Comparison of ENCODE assay signal across 23 mouse cellular contexts in the genomic region with DNA sequence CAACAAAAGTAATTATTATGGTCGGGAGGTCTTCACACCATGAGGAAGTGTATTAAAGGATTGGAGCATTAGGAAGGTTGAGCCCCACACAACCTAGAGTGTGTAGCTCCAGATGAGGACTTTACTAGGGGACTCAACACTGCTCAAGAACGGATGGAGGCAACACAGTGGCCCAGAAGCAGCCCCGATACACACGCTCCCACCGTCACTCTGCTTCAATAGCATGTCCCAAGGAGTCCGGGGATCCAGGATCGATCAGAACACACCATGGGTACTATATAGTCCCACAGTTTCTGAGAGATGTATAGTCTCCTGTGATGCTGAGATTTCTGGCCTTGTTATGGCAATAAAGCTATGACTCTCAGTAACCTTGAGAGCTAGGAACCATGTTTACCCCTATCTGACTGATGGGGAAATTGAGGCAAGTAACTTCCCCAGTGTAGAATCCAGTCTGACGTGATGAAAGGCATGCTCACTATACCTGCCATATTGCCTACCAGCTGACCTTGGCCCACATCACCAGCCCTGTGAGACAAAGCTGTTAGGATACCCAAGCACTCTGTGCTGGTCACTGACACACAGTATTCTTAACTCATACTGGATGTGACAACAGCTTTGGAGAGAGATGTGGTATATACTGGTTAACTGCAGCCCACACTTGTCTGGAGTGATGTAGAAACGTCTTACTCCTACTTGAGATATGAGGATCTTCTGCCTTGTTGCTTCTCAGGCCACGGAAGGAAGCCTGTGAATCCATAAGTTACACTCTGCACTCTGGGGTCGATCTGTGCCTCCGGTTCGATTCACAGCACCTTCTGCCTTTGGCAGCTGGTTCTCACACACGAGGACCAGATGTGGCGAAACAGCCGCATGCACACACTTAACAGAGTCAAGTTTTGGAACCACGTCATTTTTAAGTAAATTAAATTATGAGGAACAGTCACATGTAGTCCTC. TPM values are rescaled to one million over a fixed set of nuclear protein-coding genes. Genes with fewer than 3 reads are reported as not detected.
DNase-seq lines count a peak whose midpoint lies in the region; ATAC-seq lines count a peak whose summit lies in the region.
"Had no signal": no experiment of that assay in that cellular context is flagged by ENCODE, and none has a peak within 500 bp of the region (broad histone marks: within the 10 kb centered on the region; RNA-seq: fewer than 3 reads in every experiment).

No protein-coding gene starts in this region.

- H3K4me3 ChIP-seq in forebrain, embryonic 11.5 days (ENCODE audit: low read depth, low read length), result no peak overlapping the region
- H3K4me3 ChIP-seq in forebrain, embryonic 10.5 days, result no peak overlapping the region
- H3K4me3 ChIP-seq in kidney, embryonic 16.5 days (ENCODE audit: low read length), result no peak overlapping the region
- H3K4me3 ChIP-seq in neural tube, embryonic 15.5 days (replicated peaks), result no peak overlapping the region
- H3K4me3 ChIP-seq: erythroblast, embryonic 14.5 days; hindbrain, embryonic 10.5 days had no signal

- H3K9me3 ChIP-seq in forebrain, embryonic 11.5 days (ENCODE audit: control insufficient read depth, low read length), result no peaks in the 10 kb centered on the region
- H3K9me3 ChIP-seq in forebrain, embryonic 10.5 days, result no peaks in the 10 kb centered on the region
- H3K9me3 ChIP-seq in kidney, embryonic 16.5 days (ENCODE audit: low read length), result no peaks in the 10 kb centered on the region
- no peaks in the 10 kb centered on the region for H3K9me3 ChIP-seq in neural tube, embryonic 15.5 days (replicated peaks)
- H3K9me3 ChIP-seq: hindbrain, embryonic 10.5 days had no signal

- no peaks in the 10 kb centered on the region for H3K4me1 ChIP-seq in forebrain, embryonic 11.5 days (replicated peaks; ENCODE audit: control insufficient read depth, insufficient read depth, low read length)
- peaks cover 9% of the 10 kb centered on the region for H3K4me1 ChIP-seq in forebrain, embryonic 10.5 days
- peaks cover 16% of the 10 kb centered on the region for H3K4me1 ChIP-seq in kidney, embryonic 16.5 days (ENCODE audit: insufficient read depth, low read length)
- peaks cover 10% of the 10 kb centered on the region for H3K4me1 ChIP-seq in neural tube, embryonic 15.5 days

- H3K27ac ChIP-seq in forebrain, embryonic 11.5 days (ENCODE audit: low read depth, low read length), result no peak overlapping the region
- no peak overlapping the region for H3K27ac ChIP-seq in forebrain, embryonic 10.5 days
- peak overlapping the region; percentile 74; the same call in 1 of the 2 replicates for H3K27ac ChIP-seq in kidney, embryonic 16.5 days (ENCODE audit: low read length)
- no peak overlapping the region for H3K27ac ChIP-seq in neural tube, embryonic 15.5 days (replicated peaks)
- H3K27ac ChIP-seq: hindbrain, embryonic 10.5 days had no signal

- no peak overlapping the region for H3K9ac ChIP-seq in forebrain, embryonic 11.5 days (ENCODE audit: low read length)
- no peak overlapping the region for H3K9ac ChIP-seq in kidney, embryonic 16.5 days (replicated peaks; ENCODE audit: low read length)
- H3K9ac ChIP-seq in neural tube, embryonic 15.5 days (replicated peaks), result no peak overlapping the region
- H3K9ac ChIP-seq: forebrain, postnatal 0 days; liver, embryonic 14.5 days had no signal

- ATAC-seq in forebrain, embryonic 11.5 days (replicated peaks; ENCODE audit: low FRiP score), result no peak
- ATAC-seq in kidney, embryonic 16.5 days (ENCODE audit: low FRiP score, low TSS enrichment), result no peak
- ATAC-seq in neural tube, embryonic 15.5 days (ENCODE audit: low FRiP score), result no peak
- ATAC-seq: forebrain, postnatal 0 days had no signal

- H3K36me3 ChIP-seq in forebrain, embryonic 11.5 days (ENCODE audit: control insufficient read depth, insufficient read depth, low read length), result no peaks in the 10 kb centered on the region
- H3K36me3 ChIP-seq in forebrain, embryonic 10.5 days (replicated peaks), result no peaks in the 10 kb centered on the region
- no peaks in the 10 kb centered on the region for H3K36me3 ChIP-seq in kidney, embryonic 16.5 days (ENCODE audit: insufficient read depth, low read length)
- H3K36me3 ChIP-seq in neural tube, embryonic 15.5 days, result no peaks in the 10 kb centered on the region

- H3K4me2 ChIP-seq in forebrain, embryonic 11.5 days (ENCODE audit: low read depth, low read length, severe bottlenecking), result no peak overlapping the region
- no peak overlapping the region for H3K4me2 ChIP-seq in kidney, embryonic 16.5 days (replicated peaks; ENCODE audit: low read depth, low read length)
- H3K4me2 ChIP-seq in neural tube, embryonic 15.5 days, result no peak overlapping the region

- DNase-seq in forebrain, embryonic 11.5 days (ENCODE audit: low spot score), result peak; percentile 32
- DNase-seq in forebrain, embryonic 10.5 days (ENCODE audit: extremely low spot score, low spot score), result no peak
- DNase-seq in kidney, postnatal 10 days, result no peak
- peak; percentile 23 for DNase-seq in testis, postnatal 10 days (ENCODE audit: low spot score)
- DNase-seq in testis, postnatal 14 days (ENCODE audit: low spot score), result no peak
- no peak for DNase-seq in left cerebral cortex, postnatal 4 days
- DNase-seq: adrenal gland, postnatal 25 days; cerebellum, adult 9-11 months; forebrain, postnatal 0 days; gastrocnemius, postnatal 10 days; kidney, postnatal 14 days; retina, postnatal 1 day; thymus, postnatal 36 days had no signal

- no peaks in the 10 kb centered on the region for H3K27me3 ChIP-seq in forebrain, embryonic 11.5 days (ENCODE audit: control insufficient read depth, insufficient read depth, low read length)
- H3K27me3 ChIP-seq in forebrain, embryonic 10.5 days (ENCODE audit: poor library complexity, severe bottlenecking), result no peaks in the 10 kb centered on the region
- no peaks in the 10 kb centered on the region for H3K27me3 ChIP-seq in kidney, embryonic 16.5 days (ENCODE audit: insufficient read depth, low read length)
- H3K27me3 ChIP-seq in neural tube, embryonic 15.5 days (replicated peaks), result no peaks in the 10 kb centered on the region

- WGBS in forebrain, embryonic 11.5 days, result 88% methylated on average over 17 of the region's 17 CpGs
- WGBS in forebrain, embryonic 10.5 days, result 93% methylated on average over 17 of the region's 17 CpGs
- WGBS in kidney, embryonic 16.5 days, result 92% methylated on average over 17 of the region's 17 CpGs
- WGBS in neural tube, embryonic 15.5 days, result 90% methylated on average over 17 of the region's 17 CpGs

- intact Hi-C loops in left cerebral cortex, postnatal 4 days (cut with DNase I), result no loop called here

RNA-seq across cellular contexts. Expression of gene Zfp422, which starts 5.2 kb away (rescaled TPM):
- polyA plus RNA-seq in forebrain, embryonic 11.5 days (2014; fragmentation: Nextera tagmentation; extraction: Ambion mirVana), result 351 and 359 TPM in 2 replicates
- 299 and 311 TPM in 2 replicates for polyA plus RNA-seq in forebrain, embryonic 10.5 days (2016; fragmentation: Nextera tagmentation; extraction: Ambion mirVana)
- 192 TPM in 2 replicates for polyA plus RNA-seq in kidney, embryonic 16.5 days (2015; fragmentation: Nextera tagmentation; extraction: Ambion mirVana)
- 108 and 122 TPM in 2 replicates for polyA plus RNA-seq in neural tube, embryonic 15.5 days (2015; fragmentation: Nextera tagmentation; extraction: Ambion mirVana)
- 10 to 100 TPM; 42.0 to 49.9 TPM for total RNA-seq in left cerebral cortex, postnatal 4 days (2021)

RNA-seq across cellular contexts. Expression of gene Depp1, which starts 16.4 kb away (rescaled TPM):
- 3.9 and 5.0 TPM in 2 replicates for polyA plus RNA-seq in forebrain, embryonic 11.5 days (2014; fragmentation: Nextera tagmentation; extraction: Ambion mirVana)
- 5.4 and 6.7 TPM in 2 replicates for polyA plus RNA-seq in forebrain, embryonic 10.5 days (2016; fragmentation: Nextera tagmentation; extraction: Ambion mirVana)
- 33.1 and 38.5 TPM in 2 replicates for polyA plus RNA-seq in kidney, embryonic 16.5 days (2015; fragmentation: Nextera tagmentation; extraction: Ambion mirVana)
- 16.5 and 16.9 TPM in 2 replicates for polyA plus RNA-seq in neural tube, embryonic 15.5 days (2015; fragmentation: Nextera tagmentation; extraction: Ambion mirVana)
- total RNA-seq in left cerebral cortex, postnatal 4 days (2021), result 1 to 10 TPM in 1 of 2 experiments, under 1 TPM in 1; 0.54 to 2.7 TPM

RNA-seq across cellular contexts. Expression of gene Rassf4, which starts 39.7 kb away (rescaled TPM):
- polyA plus RNA-seq in forebrain, embryonic 11.5 days (2014; fragmentation: Nextera tagmentation; extraction: Ambion mirVana), result 20.7 and 22.7 TPM in 2 replicates
- 12.1 and 15.2 TPM in 2 replicates for polyA plus RNA-seq in forebrain, embryonic 10.5 days (2016; fragmentation: Nextera tagmentation; extraction: Ambion mirVana)
- 6.1 and 6.3 TPM in 2 replicates for polyA plus RNA-seq in kidney, embryonic 16.5 days (2015; fragmentation: Nextera tagmentation; extraction: Ambion mirVana)
- polyA plus RNA-seq in neural tube, embryonic 15.5 days (2015; fragmentation: Nextera tagmentation; extraction: Ambion mirVana), result 29.0 and 32.5 TPM in 2 replicates
- 1 to 10 TPM; 2.9 to 3.4 TPM for total RNA-seq in left cerebral cortex, postnatal 4 days (2021)

RNA-seq across cellular contexts. Expression of gene Olfr215, which starts 50.0 kb away (rescaled TPM):
- polyA plus RNA-seq in forebrain, embryonic 11.5 days (2014; fragmentation: Nextera tagmentation; extraction: Ambion mirVana), result not detected in 2 replicates
- polyA plus RNA-seq in forebrain, embryonic 10.5 days (2016; fragmentation: Nextera tagmentation; extraction: Ambion mirVana), result not detected in 2 replicates
- polyA plus RNA-seq in kidney, embryonic 16.5 days (2015; fragmentation: Nextera tagmentation; extraction: Ambion mirVana), result not detected in 2 replicates
- polyA plus RNA-seq in neural tube, embryonic 15.5 days (2015; fragmentation: Nextera tagmentation; extraction: Ambion mirVana), result not detected in 2 replicates
- not detected for total RNA-seq in left cerebral cortex, postnatal 4 days (2021)
- total RNA-seq: adrenal gland, postnatal 25 days; gastrocnemius, postnatal 10 days; layer of hippocampus, postnatal 10 days; left cerebral cortex, postnatal 10 days had no signal
- polyA plus RNA-seq: erythroblast, embryonic 14.5 days; forebrain, postnatal 0 days; hindbrain, embryonic 10.5 days; intestine, embryonic 14.5 days; liver, embryonic 14.5 days; neural tube, embryonic 14.5 days; stomach, embryonic 14.5 days had no signal

Comparison
In these comparisons a context has a peak if more than half of its experiments do, and no peak if none do; other contexts are left out.
1. DNase-seq: peak in forebrain, embryonic 11.5 days (single experiment) and testis, postnatal 10 days (single experiment); none in forebrain, embryonic 10.5 days (single experiment), kidney, postnatal 10 days (single experiment), testis, postnatal 14 days (single experiment) and left cerebral cortex, postnatal 4 days (single experiment).